ENCODE assay signal across 9 mouse cellular contexts in genomic region chr7:28972542-28972985, GRCm38 (mm10). TPM values are rescaled to one million over a fixed set of nuclear protein-coding genes. Genes with fewer than 3 reads are reported as not detected.
DNase-seq lines count a peak whose midpoint lies in the region; ATAC-seq lines count a peak whose summit lies in the region.
"Had no signal": no experiment of that assay in that cellular context is flagged by ENCODE, and none has a peak within 500 bp of the region (broad histone marks: within the 10 kb centered on the region; RNA-seq: fewer than 3 reads in every experiment).

No protein-coding gene starts in this region.

- H3K4me1 ChIP-seq in embryonic facial prominence, embryonic 15.5 days: peaks cover 21% of the 10 kb centered on the region; the same call in 1 of the 2 replicates
- H3K4me1 ChIP-seq in midbrain, embryonic 11.5 days (ENCODE audit: control insufficient read depth, insufficient read depth, low read length): no peaks in the 10 kb centered on the region
- H3K4me1 ChIP-seq: neural tube, embryonic 12.5 days had no signal

- H3K4me3 ChIP-seq in embryonic facial prominence, embryonic 15.5 days (replicated peaks): no peak overlapping the region
- no peak overlapping the region for H3K4me3 ChIP-seq in midbrain, embryonic 11.5 days (ENCODE audit: low read depth, low read length)
- H3K4me3 ChIP-seq: neural tube, embryonic 12.5 days had no signal

- H3K27ac ChIP-seq in embryonic facial prominence, embryonic 15.5 days (replicated peaks): peak overlapping the region; percentile 76
- no peak overlapping the region for H3K27ac ChIP-seq in midbrain, embryonic 11.5 days (ENCODE audit: low read depth, low read length)
- H3K27ac ChIP-seq: neural tube, embryonic 12.5 days had no signal

- no peaks in the 10 kb centered on the region for H3K27me3 ChIP-seq in embryonic facial prominence, embryonic 15.5 days
- H3K27me3 ChIP-seq in midbrain, embryonic 11.5 days (ENCODE audit: control insufficient read depth, insufficient read depth, low read length): no peaks in the 10 kb centered on the region
- H3K27me3 ChIP-seq: neural tube, embryonic 12.5 days had no signal

- H3K9me3 ChIP-seq in embryonic facial prominence, embryonic 15.5 days (replicated peaks): no peaks in the 10 kb centered on the region
- no peaks in the 10 kb centered on the region for H3K9me3 ChIP-seq in midbrain, embryonic 11.5 days (ENCODE audit: control insufficient read depth, low read length)
- H3K9me3 ChIP-seq: neural tube, embryonic 12.5 days had no signal

- WGBS in embryonic facial prominence, embryonic 15.5 days: 58% methylated on average over 8 of the region's 8 CpGs
- WGBS in midbrain, embryonic 11.5 days: 67% methylated on average over 8 of the region's 8 CpGs

- peaks cover 57% of the 10 kb centered on the region for H3K36me3 ChIP-seq in embryonic facial prominence, embryonic 15.5 days
- peaks cover 12% of the 10 kb centered on the region for H3K36me3 ChIP-seq in midbrain, embryonic 11.5 days (ENCODE audit: control insufficient read depth, insufficient read depth, low read length)

- DNase-seq in cerebellum, adult 11 months: peak; percentile 65
- peak; percentile 49 to 63 for DNase-seq in adrenal gland, postnatal 4 days (ENCODE audit: low spot score in 2 of 2)
- peak; percentile 69 to 80 for DNase-seq in left cerebral cortex, postnatal 25 days (ENCODE audit: low spot score in 2 of 2)
- DNase-seq in midbrain, embryonic 11.5 days (ENCODE audit: low spot score, missing footprints): peak; percentile 97
- peak; percentile 83 to 94 for DNase-seq in spleen, postnatal 10 days (ENCODE audit: low spot score in 2 of 2)

- ATAC-seq in cerebellum, adult (ENCODE audit: insufficient number of reproducible peaks, low FRiP score, low TSS enrichment): no peak
- ATAC-seq in embryonic facial prominence, embryonic 15.5 days (ENCODE audit: insufficient number of reproducible peaks, low FRiP score, low TSS enrichment, low read depth): no peak
- peak; percentile 54 to 65; a peak in 2 of 4 replicates for ATAC-seq in hematopoietic stem cell, adult 5-6 weeks (replicated peaks in 1 of 2; ENCODE audit: insufficient read depth in 1 of 2, low FRiP score in 2 of 2, low TSS enrichment in 1 of 2, low read depth in 1 of 2, poor library complexity in 2 of 2, severe bottlenecking in 2 of 2)
- peak; percentile 33; the same call in 1 of the 2 replicates for ATAC-seq in midbrain, embryonic 11.5 days (ENCODE audit: low FRiP score)

- H3K9ac ChIP-seq in embryonic facial prominence, embryonic 15.5 days: no peak overlapping the region
- H3K9ac ChIP-seq in midbrain, embryonic 11.5 days (ENCODE audit: low read length): no peak overlapping the region
- H3K9ac ChIP-seq: neural tube, embryonic 12.5 days had no signal

- intact Hi-C loops in left cerebral cortex, postnatal 25 days (cut with DNase I): loop anchor here (1.0 kb wide), 1 partner anchor 67 kb away; no protein-coding TSS in a partner anchor

- no peak overlapping the region for H3K4me2 ChIP-seq in embryonic facial prominence, embryonic 15.5 days (replicated peaks)
- no peak overlapping the region for H3K4me2 ChIP-seq in midbrain, embryonic 11.5 days
- H3K4me2 ChIP-seq: neural tube, embryonic 12.5 days had no signal

RNA-seq across cellular contexts. Expression of gene Eif3k, which starts 9.1 kb away (rescaled TPM):
- total RNA-seq in adrenal gland, postnatal 4 days (2021): 100 to 1,000 TPM; 308 to 312 TPM
- polyA plus RNA-seq in embryonic facial prominence, embryonic 15.5 days (2015; fragmentation: Nextera tagmentation; extraction: Ambion mirVana): 403 and 405 TPM in 2 replicates
- total RNA-seq in hematopoietic stem cell, adult 5-6 weeks (2017): 321 and 414 TPM in 2 replicates
- total RNA-seq in left cerebral cortex, postnatal 25 days (2021): 100 to 1,000 TPM; 175 to 185 TPM
- polyA plus RNA-seq in midbrain, embryonic 11.5 days (2014; fragmentation: Nextera tagmentation; extraction: Ambion mirVana): 392 and 400 TPM in 2 replicates

RNA-seq across cellular contexts. Expression of gene Map4k1, which starts 9.3 kb away (rescaled TPM):
- total RNA-seq in adrenal gland, postnatal 4 days (2021): 1 to 10 TPM; 2.5 to 3.6 TPM
- polyA plus RNA-seq in embryonic facial prominence, embryonic 15.5 days (2015; fragmentation: Nextera tagmentation; extraction: Ambion mirVana): 7.5 and 7.7 TPM in 2 replicates
- total RNA-seq in hematopoietic stem cell, adult 5-6 weeks (2017): 63.0 and 69.6 TPM in 2 replicates
- total RNA-seq in left cerebral cortex, postnatal 25 days (2021): 1 to 10 TPM; 1.7 to 1.8 TPM
- polyA plus RNA-seq in midbrain, embryonic 11.5 days (2014; fragmentation: Nextera tagmentation; extraction: Ambion mirVana): 4.1 and 5.5 TPM in 2 replicates

RNA-seq across cellular contexts. Expression of gene Actn4, which starts 10.4 kb away (rescaled TPM):
- 100 to 1,000 TPM; 220 to 242 TPM for total RNA-seq in adrenal gland, postnatal 4 days (2021)
- 321 and 328 TPM in 2 replicates for polyA plus RNA-seq in embryonic facial prominence, embryonic 15.5 days (2015; fragmentation: Nextera tagmentation; extraction: Ambion mirVana)
- total RNA-seq in hematopoietic stem cell, adult 5-6 weeks (2017): 38.5 and 43.5 TPM in 2 replicates
- total RNA-seq in left cerebral cortex, postnatal 25 days (2021): 100 to 1,000 TPM; 190 to 202 TPM
- polyA plus RNA-seq in midbrain, embryonic 11.5 days (2014; fragmentation: Nextera tagmentation; extraction: Ambion mirVana): 141 and 144 TPM in 2 replicates

Comparison
In these comparisons a context has a peak if more than half of its experiments do, and no peak if none do; other contexts are left out.
1. ATAC-seq: peak in hematopoietic stem cell, adult 5-6 weeks (2 of 2) and midbrain, embryonic 11.5 days (single experiment); none in cerebellum, adult (single experiment) and embryonic facial prominence, embryonic 15.5 days (single experiment).
2. RNA of gene Map4k1, which starts 9.3 kb away (total RNA-seq): 63.0 to 69.6 TPM in hematopoietic stem cell, adult 5-6 weeks; 2.5 to 3.6 TPM in adrenal gland, postnatal 4 days and 1.7 to 1.8 TPM in left cerebral cortex, postnatal 25 days; every median in the first group is over 10 times any median in the second.
3. Peak in every context shown above with its lines, with median percentiles within 50 percentile points of each other: DNase-seq.